Comparison of ENCODE assay signal across 10 mouse cellular contexts in the genomic region with DNA sequence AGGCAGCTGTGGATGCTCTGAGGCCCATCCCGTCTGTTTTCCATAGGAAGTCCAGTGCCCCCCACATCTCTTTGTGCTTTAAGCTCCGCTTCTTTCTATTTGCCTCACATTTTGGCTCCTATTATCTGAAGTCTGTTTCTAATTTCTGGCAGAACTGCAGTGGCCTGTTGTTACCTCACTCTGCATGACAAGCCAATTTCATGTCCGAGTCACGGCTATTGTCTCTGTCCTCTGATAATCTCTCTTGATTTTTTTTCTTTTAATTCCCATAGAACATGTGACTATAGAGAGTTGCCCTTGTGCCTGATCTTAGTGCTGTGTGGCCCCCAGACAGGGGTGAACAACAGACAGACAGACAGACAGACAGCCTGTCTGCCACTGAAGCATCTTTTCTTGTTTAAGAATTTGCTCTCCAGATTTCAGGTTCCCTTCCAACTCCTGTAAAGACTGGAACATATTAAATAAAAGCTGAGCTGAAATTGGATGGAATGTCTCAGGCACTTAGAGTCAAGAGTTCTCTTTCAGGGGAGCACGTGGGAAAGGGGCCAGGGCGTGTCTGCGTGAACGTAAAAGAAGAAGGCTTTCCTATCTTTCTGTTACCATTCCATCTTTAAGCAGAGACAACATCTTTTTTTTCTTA. TPM values are rescaled to one million over a fixed set of nuclear protein-coding genes. Genes with fewer than 3 reads are reported as not detected.
A peak's percentile ranks its signal among the peaks of the same experiment; 100 is the strongest.
DNase-seq lines count a peak whose midpoint lies in the region; ATAC-seq and TF ChIP-seq lines count a peak whose summit lies in the region.
"Had no signal": no experiment of that assay in that cellular context is flagged by ENCODE, and none has a peak within 500 bp of the region (broad histone marks: within the 10 kb centered on the region; RNA-seq: fewer than 3 reads in every experiment).

No protein-coding gene starts in this region.

- H3K9ac ChIP-seq in forebrain, embryonic 16.5 days (replicated peaks; ENCODE audit: low read depth, low read length), result no peak overlapping the region

- WGBS in forebrain, embryonic 16.5 days, result 5% methylated on average over 8 of the region's 8 CpGs

- DNase-seq in 3T3-L1 (ENCODE audit: low read depth, low spot score), result peak; percentile 41
- DNase-seq in brain, embryonic 14.5 days (ENCODE audit: low read depth), result peak; percentile 70
- peak; percentile 49 for DNase-seq in lung, postnatal 36 days
- no peak for DNase-seq in kidney, postnatal 14 days
- no peak for DNase-seq in natural killer cell, adult 2 months (ENCODE audit: low spot score in 2 of 2)
- no peak for DNase-seq in urinary bladder, postnatal 10 days (ENCODE audit: low spot score)
- no peak for DNase-seq in adrenal gland, adult (ENCODE audit: inconsistent age in 2 of 2, low spot score in 1 of 2)
- DNase-seq: heart, postnatal 10 days; right cerebral cortex, postnatal 14 days had no signal

- H3K9me3 ChIP-seq in forebrain, embryonic 16.5 days (ENCODE audit: control insufficient read depth, low read length), result no peaks in the 10 kb centered on the region

- ATAC-seq in forebrain, embryonic 16.5 days, result peak; percentile 7; the same call in 1 of the 2 replicates

- H3K27me3 ChIP-seq in forebrain, embryonic 16.5 days (replicated peaks; ENCODE audit: control insufficient read depth, insufficient read depth, low read length), result no peaks in the 10 kb centered on the region

- no peak for TF ChIP-seq CTCF in brain, embryonic 14.5 days (IDR thresholded peaks at IDR 0.05; ENCODE audit: borderline replicate concordance, extremely low read depth, insufficient read depth, insufficient read length)

- TF ChIP-seq POLR2A in brain, embryonic 14.5 days (IDR thresholded peaks at IDR 0.05; ENCODE audit: borderline replicate concordance, extremely low read depth, insufficient read depth, insufficient read length, poor library complexity, severe bottlenecking), result no peak

- H3K36me3 ChIP-seq in forebrain, embryonic 16.5 days (ENCODE audit: control insufficient read depth, insufficient read depth), result no peaks in the 10 kb centered on the region

- peaks cover 32% of the 10 kb centered on the region for H3K4me1 ChIP-seq in forebrain, embryonic 16.5 days (replicated peaks; ENCODE audit: control insufficient read depth, insufficient read depth, low read length)

- peak overlapping the region; percentile 91 for H3K27ac ChIP-seq in forebrain, embryonic 16.5 days (ENCODE audit: low read length)

- no peak overlapping the region for H3K4me3 ChIP-seq in forebrain, embryonic 16.5 days (replicated peaks; ENCODE audit: low read length)

- peak overlapping the region; percentile 36 for H3K4me2 ChIP-seq in forebrain, embryonic 16.5 days (ENCODE audit: low read length)

RNA-seq across cellular contexts. Expression of gene March10, which starts 50.9 kb away (rescaled TPM):
- 0.14 and 0.29 TPM in 2 replicates for polyA plus RNA-seq in brain, embryonic 14.5 days (2012; rRNA removed)
- polyA plus RNA-seq in forebrain, embryonic 16.5 days (2015; fragmentation: Nextera tagmentation; extraction: Ambion mirVana), result 0.35 and 0.80 TPM in 2 replicates

Comparison
In these comparisons a context has a peak if more than half of its experiments do, and no peak if none do; other contexts are left out.
1. DNase-seq: peak in 3T3-L1 (single experiment), brain, embryonic 14.5 days (single experiment) and lung, postnatal 36 days (single experiment); none in kidney, postnatal 14 days (single experiment), natural killer cell, adult 2 months (0 of 2), urinary bladder, postnatal 10 days (single experiment) and adrenal gland, adult (0 of 2).